Mouse (Mus musculus) liver, embryonic 12.5 days (tissue): ENCODE measurements around the gene Gpx4. TPM values are rescaled to one million over a fixed set of nuclear protein-coding genes. Genes with fewer than 3 reads are reported as not detected.

Source experiments
- ATAC-seq: fragments of 200-750 bp; cut with Nextera tagmentation; 2 replicates; pipeline ENCODE4 v1.8.0; 2017; ENCODE audit warnings: moderate number of reproducible peaks, mild to moderate bottlenecking, moderate library complexity
- H3K27ac ChIP-seq: fragments of 300-500 bp; sonication (generic); 2 replicates; pipeline ENCODE4 v1.5.1; 2016; ENCODE audit warnings: mild to moderate bottlenecking
- H3K27me3 ChIP-seq: fragments of 300-500 bp; sonication (generic); replicated peaks from 2 replicates; pipeline ENCODE4 v1.6.1; 2016; ENCODE audit warnings: mild to moderate bottlenecking, moderate library complexity
- H3K36me3 ChIP-seq: fragments of 300-500 bp; sonication (generic); 2 replicates; pipeline ENCODE4 v1.6.1; 2016; ENCODE audit warnings: mild to moderate bottlenecking, moderate library complexity
- H3K4me1 ChIP-seq: fragments of 300-500 bp; sonication (generic); 2 replicates; pipeline ENCODE4 v1.6.1; 2016
- H3K4me2 ChIP-seq: fragments of 300-500 bp; sonication (generic); 2 replicates; pipeline ENCODE4 v1.6.1; 2016; ENCODE audit warnings: mild to moderate bottlenecking, moderate library complexity
- H3K4me3 ChIP-seq: fragments of 300-500 bp; sonication (generic); 2 replicates; pipeline ENCODE4 v1.5.1; 2016; ENCODE audit warnings: mild to moderate bottlenecking, moderate library complexity
- H3K9ac ChIP-seq: fragments of 300-500 bp; sonication (generic); 2 replicates; pipeline ENCODE4 v1.6.1; 2016; ENCODE audit warnings: mild to moderate bottlenecking, moderate library complexity
- H3K9me3 ChIP-seq: fragments of 300-500 bp; sonication (generic); replicated peaks from 2 replicates; pipeline ENCODE4 v1.6.1; 2016; ENCODE audit warnings: mild to moderate bottlenecking, moderate library complexity
- WGBS: fragments of 180-500 bp; shearing (Covaris S2); methylation state at CpG from one replicate; pipeline ENCODE4 v1.1.7; 2016; ENCODE audit not compliant: insufficient replicate concordance; 5-methylcytosine and 5-hydroxymethylcytosine counted together
- polyA plus RNA-seq: library from polyadenylated mRNA; unstranded; fragments of >200 nt; fragmentation: Nextera tagmentation; extraction: Ambion mirVana; gene quantifications from 2 replicates; pipeline ENCODE4 v1.2.1, GENCODE M21; 2016

Gene Gpx4
- polyA plus RNA-seq, 1 experiment from 2014 or later, result 685 TPM

DNA sequence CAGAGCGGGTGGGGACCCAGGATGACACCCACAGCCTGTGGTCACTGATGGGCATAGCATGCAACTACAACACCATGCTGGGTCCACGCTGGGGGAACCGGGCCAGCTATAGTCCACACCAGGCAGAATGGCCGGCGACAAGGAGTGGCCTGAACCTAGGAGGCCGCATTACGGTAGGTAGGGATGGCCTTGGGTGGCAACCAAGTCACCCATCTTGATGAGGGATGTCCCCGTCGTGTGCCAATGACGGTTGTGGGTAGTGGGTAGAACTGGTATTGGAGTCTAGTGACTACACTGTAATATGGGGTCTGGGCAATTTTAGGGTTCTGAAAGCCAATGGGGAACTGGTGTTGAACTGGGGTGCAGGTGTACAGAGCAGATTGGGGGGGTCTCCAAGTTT lies 30.0 kb upstream of the Gpx4 start:
- peak; percentile 21 for ATAC-seq
- Histone ChIP-seq H3K27ac (peak overlapping the region; percentile 85), H3K4me1 (peaks cover 68% of the 10 kb centered on the region), H3K4me2 (peak overlapping the region; percentile 82), H3K36me3 (peaks cover 65% of the 10 kb centered on the region), H3K4me3 (peak overlapping the region; percentile 62), H3K27me3 (peaks cover 24% of the 10 kb centered on the region), H3K9me3 (no peaks in the 10 kb centered on the region), H3K9ac (peak overlapping the region; percentile 70)
- WGBS, result 33% methylated on average over 10 of the region's 10 CpGs

DNA sequence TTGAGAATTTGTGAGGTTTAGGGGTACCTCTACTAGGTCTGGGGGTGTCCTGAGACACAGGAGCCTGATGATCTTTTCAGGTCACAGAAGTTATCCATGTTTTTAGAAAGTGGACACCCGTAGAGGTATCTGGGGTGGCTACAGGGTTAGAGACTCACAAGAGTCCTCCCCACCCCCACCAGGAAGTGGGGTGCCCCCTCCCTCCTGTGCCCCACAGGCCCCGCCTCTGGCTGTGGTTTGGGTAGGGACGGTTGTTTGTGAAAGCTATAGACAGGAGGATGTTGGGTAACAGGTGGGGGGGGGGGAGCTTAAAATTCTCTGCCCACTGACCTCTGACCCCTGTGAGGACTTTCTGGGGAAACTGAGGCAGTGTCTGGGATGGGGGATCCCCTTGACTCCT lies 29.6 kb upstream of the Gpx4 start:
- peak overlapping the region; percentile 70 for H3K9ac ChIP-seq

GRCm38 (mm10) chr10:80017771-80018170 lies 29.2 kb upstream of the Gpx4 start:
- H3K9me3 ChIP-seq, result no peaks in the 10 kb centered on the region
- H3K27ac ChIP-seq, result peak overlapping the region; percentile 85
- H3K4me3 ChIP-seq, result peak overlapping the region; percentile 62
- H3K36me3 ChIP-seq, result peaks cover 65% of the 10 kb centered on the region
- H3K9ac ChIP-seq, result peak overlapping the region; percentile 70
- H3K4me2 ChIP-seq, result peak overlapping the region; percentile 82
- H3K27me3 ChIP-seq, result peaks cover 24% of the 10 kb centered on the region
- peaks cover 69% of the 10 kb centered on the region for H3K4me1 ChIP-seq
- 37% methylated on average over 14 of the region's 14 CpGs for WGBS
- ATAC-seq, result no peak

More for the DNA sequence above, 29.6 kb upstream of the Gpx4 start:
- Histone ChIP-seq H3K4me3 (peak overlapping the region; percentile 62), H3K9me3 (no peaks in the 10 kb centered on the region), H3K27me3 (peaks cover 24% of the 10 kb centered on the region), H3K4me1 (peaks cover 68% of the 10 kb centered on the region), H3K4me2 (peak overlapping the region; percentile 82), H3K27ac (peak overlapping the region; percentile 85), H3K36me3 (peaks cover 65% of the 10 kb centered on the region)
- peak; percentile 31; the same call in 1 of the 2 replicates for ATAC-seq
- WGBS, result 8% methylated on average over 3 of the region's 3 CpGs

DNA sequence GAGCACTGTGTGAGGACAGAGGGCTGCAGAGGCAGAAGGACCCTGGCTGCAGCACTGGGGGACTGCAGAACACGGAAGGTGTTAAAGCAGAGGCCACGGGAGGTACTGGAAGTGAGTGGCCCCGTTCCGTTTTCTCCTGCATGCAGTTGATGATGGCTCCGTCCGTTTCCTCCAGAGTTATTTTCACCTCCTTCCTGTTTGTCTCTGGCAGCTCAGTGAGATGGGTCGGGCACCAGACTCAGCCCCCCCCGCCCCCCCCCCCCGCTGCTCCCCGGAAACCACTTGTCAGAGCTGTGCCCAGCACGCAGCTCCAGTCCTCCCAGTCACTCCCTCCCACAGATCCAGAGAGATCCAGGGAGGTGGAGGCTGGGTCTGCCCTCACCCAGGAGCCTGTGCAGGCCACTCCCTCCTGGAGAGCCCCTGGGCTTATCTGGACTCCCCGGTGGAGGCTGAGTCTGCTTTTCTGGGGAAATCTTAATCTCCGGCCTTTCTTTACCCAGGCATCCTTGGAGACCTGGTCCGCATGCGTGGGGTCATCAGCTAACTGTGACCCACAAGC lies 28.1 kb upstream of the Gpx4 start:
- Histone ChIP-seq H3K4me1 (peaks cover 73% of the 10 kb centered on the region), H3K9me3 (no peaks in the 10 kb centered on the region), H3K9ac (peak overlapping the region; percentile 56), H3K27me3 (peaks cover 15% of the 10 kb centered on the region), H3K4me3 (peak overlapping the region; percentile 35), H3K4me2 (peak overlapping the region; percentile 73), H3K36me3 (peaks cover 62% of the 10 kb centered on the region), H3K27ac (peak overlapping the region; percentile 84)
- peak; percentile 74 for ATAC-seq
- WGBS, result 8% methylated on average over 13 of the region's 15 CpGs

DNA sequence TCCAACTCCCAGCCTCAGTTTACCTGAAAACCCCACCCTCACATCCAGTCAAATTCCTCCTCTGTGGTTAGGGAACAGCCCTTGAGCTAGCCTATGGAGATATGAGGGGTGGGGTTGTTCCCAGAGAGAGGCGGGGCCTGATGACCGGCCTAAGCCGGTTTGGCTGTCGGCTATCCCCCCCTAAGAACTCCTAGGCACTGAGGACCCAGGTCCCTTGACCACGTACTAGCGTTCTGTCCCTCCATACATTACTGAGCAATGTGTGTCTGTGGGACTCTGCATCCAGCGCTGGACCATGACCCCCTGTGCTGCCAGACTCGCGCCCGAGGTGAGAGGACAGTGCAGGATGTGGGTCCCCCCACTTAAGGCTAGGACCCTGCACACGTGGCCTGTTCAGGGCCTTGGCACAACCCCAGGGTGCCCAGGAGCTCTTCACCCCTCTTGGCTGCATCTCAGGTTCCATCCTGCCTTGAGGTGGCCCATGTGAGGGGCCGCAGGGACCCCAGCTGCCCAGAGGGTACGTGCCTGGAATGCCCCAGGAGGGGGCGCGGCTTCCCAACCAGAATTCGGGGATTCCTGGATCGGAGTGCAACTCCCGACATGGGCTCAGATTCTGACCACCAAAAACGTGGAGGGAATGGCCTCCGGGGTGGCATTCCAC lies 27.4 kb upstream of the Gpx4 start:
- H3K9ac ChIP-seq, result peak overlapping the region; percentile 56
- H3K36me3 ChIP-seq, result peaks cover 59% of the 10 kb centered on the region
- peak overlapping the region; percentile 35 for H3K4me3 ChIP-seq
- H3K27ac ChIP-seq, result peak overlapping the region; percentile 84
- H3K9me3 ChIP-seq, result no peaks in the 10 kb centered on the region
- peaks cover 7% of the 10 kb centered on the region for H3K27me3 ChIP-seq
- H3K4me1 ChIP-seq, result peaks cover 73% of the 10 kb centered on the region
- peak overlapping the region; percentile 73 for H3K4me2 ChIP-seq
- peak; percentile 40 for ATAC-seq
- WGBS, result 56% methylated on average over 20 of the region's 20 CpGs

GRCm38 (mm10) chr10:80020191-80020590 lies 26.8 kb upstream of the Gpx4 start:
- peak overlapping the region; percentile 32; the same call in 1 of the 2 replicates for H3K27ac ChIP-seq
- H3K4me1 ChIP-seq, result peaks cover 73% of the 10 kb centered on the region
- 67% methylated on average over 11 of the region's 11 CpGs for WGBS
- peak overlapping the region; percentile 73 for H3K4me2 ChIP-seq
- no peak for ATAC-seq
- peaks cover 59% of the 10 kb centered on the region for H3K36me3 ChIP-seq
- H3K4me3 ChIP-seq, result no peak overlapping the region; the same call in 1 of the 2 replicates
- H3K9ac ChIP-seq, result no peak overlapping the region
- no peaks in the 10 kb centered on the region for H3K9me3 ChIP-seq
- H3K27me3 ChIP-seq, result peaks cover 1% of the 10 kb centered on the region; the same call in 1 of the 2 replicates

- Histone ChIP-seq H3K27ac (no peak overlapping the region), H3K4me1 (peaks cover 74% of the 10 kb centered on the region), H3K27me3 (no peaks in the 10 kb centered on the region), H3K4me2 (peak overlapping the region; percentile 73; the same call in 1 of the 2 replicates), H3K4me3 (no peak overlapping the region), H3K36me3 (peaks cover 59% of the 10 kb centered on the region), H3K9ac (no peak overlapping the region), H3K9me3 (no peaks in the 10 kb centered on the region)
- ATAC-seq, result no peak
- WGBS, result 80% methylated on average over 18 of the region's 18 CpGs
Observed at GRCm38 (mm10) chr10:80020603-80021319, 26.2 kb upstream of the Gpx4 start.

DNA sequence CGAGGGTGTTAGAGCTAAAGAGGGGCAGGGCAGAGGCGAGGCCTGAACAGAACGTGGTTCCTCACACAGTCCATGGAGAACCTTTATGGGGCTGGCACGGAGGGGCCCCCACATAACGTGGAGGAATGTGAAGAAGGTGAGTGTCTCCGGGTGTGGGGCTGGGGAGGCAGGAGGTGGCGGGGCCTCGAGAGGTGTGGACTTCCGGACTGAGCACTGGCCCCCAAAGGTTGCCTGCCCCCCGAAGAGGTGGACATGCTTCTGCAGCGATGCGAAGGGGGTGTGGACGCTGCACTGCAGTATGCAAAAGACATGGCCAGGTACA lies 25.7 kb upstream of the Gpx4 start:
- no peak overlapping the region for H3K4me2 ChIP-seq
- ATAC-seq, result no peak
- no peak overlapping the region for H3K27ac ChIP-seq
- no peak overlapping the region for H3K4me3 ChIP-seq
- H3K9ac ChIP-seq, result no peak overlapping the region
- 86% methylated on average over 13 of the region's 13 CpGs for WGBS
- peaks cover 74% of the 10 kb centered on the region for H3K4me1 ChIP-seq
- no peaks in the 10 kb centered on the region for H3K9me3 ChIP-seq
- peaks cover 60% of the 10 kb centered on the region for H3K36me3 ChIP-seq
- H3K27me3 ChIP-seq, result no peaks in the 10 kb centered on the region

- no peaks in the 10 kb centered on the region for H3K9me3 ChIP-seq
- ATAC-seq, result no peak
- no peak overlapping the region for H3K4me3 ChIP-seq
- H3K9ac ChIP-seq, result no peak overlapping the region
- H3K27ac ChIP-seq, result no peak overlapping the region
- H3K36me3 ChIP-seq, result peaks cover 69% of the 10 kb centered on the region
- H3K4me1 ChIP-seq, result peaks cover 69% of the 10 kb centered on the region
- H3K27me3 ChIP-seq, result no peaks in the 10 kb centered on the region
- no peak overlapping the region for H3K4me2 ChIP-seq
- WGBS, result 87% methylated on average over 12 of the region's 12 CpGs
Observed at GRCm38 (mm10) chr10:80022164-80022563, 24.8 kb upstream of the Gpx4 start.

DNA sequence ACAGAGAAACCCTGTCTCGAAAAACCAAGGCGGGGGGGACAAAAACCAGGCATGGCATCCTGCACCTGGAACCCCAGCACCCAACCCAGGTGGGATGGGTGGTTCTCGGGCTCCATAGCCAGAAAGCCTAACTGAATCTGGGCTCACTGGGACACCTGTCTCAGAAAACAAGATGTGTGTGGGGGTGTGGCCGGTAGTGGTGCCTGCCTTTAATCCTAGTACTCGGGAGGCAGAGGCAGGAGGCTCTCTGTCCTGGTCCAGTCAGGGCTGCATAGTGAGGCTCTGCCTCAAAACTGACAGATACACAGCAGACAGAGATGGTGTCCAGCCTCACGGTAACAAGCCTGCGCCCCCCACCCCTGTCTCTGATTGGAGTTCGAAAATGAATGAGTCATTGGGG lies 24.2 kb upstream of the Gpx4 start:
- no peak overlapping the region for H3K9ac ChIP-seq
- H3K36me3 ChIP-seq, result peaks cover 75% of the 10 kb centered on the region
- no peaks in the 10 kb centered on the region for H3K9me3 ChIP-seq
- H3K27me3 ChIP-seq, result no peaks in the 10 kb centered on the region
- H3K4me1 ChIP-seq, result peaks cover 69% of the 10 kb centered on the region
- no peak for ATAC-seq
- no peak overlapping the region for H3K27ac ChIP-seq
- no peak overlapping the region for H3K4me3 ChIP-seq
- 84% methylated on average over 8 of the region's 8 CpGs for WGBS
- H3K4me2 ChIP-seq, result no peak overlapping the region

GRCm38 (mm10) chr10:80023758-80024157 lies 23.2 kb upstream of the Gpx4 start:
- 79% methylated on average over 5 of the region's 5 CpGs for WGBS

More at GRCm38 (mm10) chr10:80023758-80024157, 23.2 kb upstream of the Gpx4 start:
- Histone ChIP-seq H3K36me3 (peaks cover 85% of the 10 kb centered on the region), H3K9me3 (no peaks in the 10 kb centered on the region), H3K27me3 (no peaks in the 10 kb centered on the region), H3K4me2 (no peak overlapping the region), H3K4me3 (no peak overlapping the region), H3K9ac (no peak overlapping the region), H3K27ac (peak overlapping the region; percentile 43; the same call in 1 of the 2 replicates), H3K4me1 (peaks cover 72% of the 10 kb centered on the region)
- ATAC-seq, result no peak
